Mouse (Mus musculus) stomach, postnatal 0 days (tissue): ENCODE data around the gene Zfp672. TPM values are rescaled to one million over a fixed set of nuclear protein-coding genes. Genes with fewer than 3 reads are reported as not detected.

Experiments
- ATAC-seq: fragments of 200-750 bp; cut with Nextera tagmentation; 2 replicates; pipeline ENCODE4 v1.8.0; 2017; ENCODE audit not compliant: low FRiP score, low TSS enrichment
- DNase-seq: peaks from one replicate; pipeline ENCODE4 v3.0.0-alpha.2; 2016; ENCODE audit warnings: low spot score
- H3K27ac ChIP-seq: fragments of 300-500 bp; sonication (generic); replicated peaks from 2 replicates; pipeline ENCODE4 v1.5.1; 2014; ENCODE audit warnings: mild to moderate bottlenecking, control low read depth
- H3K27me3 ChIP-seq: fragments of 300-500 bp; sonication (generic); 2 replicates; pipeline ENCODE4 v1.6.1; 2014; ENCODE audit warnings: low read length; ENCODE audit not compliant: control insufficient read depth, insufficient read depth
- H3K36me3 ChIP-seq: fragments of 300-500 bp; sonication (generic); 2 replicates; pipeline ENCODE4 v1.6.1; 2014; ENCODE audit warnings: low read length, mixed read lengths; ENCODE audit not compliant: control insufficient read depth, insufficient read depth
- H3K4me1 ChIP-seq: fragments of 300-500 bp; sonication (generic); replicated peaks from 2 replicates; pipeline ENCODE4 v1.6.1; 2014; ENCODE audit warnings: antibody characterized with exemption; ENCODE audit not compliant: control insufficient read depth, insufficient read depth
- H3K4me2 ChIP-seq: fragments of 300-500 bp; sonication (generic); replicated peaks from 2 replicates; pipeline ENCODE4 v1.6.1; 2014; ENCODE audit warnings: low read depth, mild to moderate bottlenecking, control low read depth, moderate library complexity
- H3K4me3 ChIP-seq: fragments of 300-500 bp; sonication (generic); 2 replicates; pipeline ENCODE4 v1.5.1; 2014; ENCODE audit warnings: low read depth, low read length, control low read depth
- H3K9ac ChIP-seq: fragments of 300-500 bp; sonication (generic); 2 replicates; pipeline ENCODE4 v1.6.1; 2014; ENCODE audit warnings: mild to moderate bottlenecking, low read length, control low read depth, mixed read lengths
- H3K9me3 ChIP-seq: fragments of 300-500 bp; sonication (generic); 2 replicates; pipeline ENCODE4 v1.6.1; 2016; ENCODE audit warnings: low read length; ENCODE audit not compliant: control insufficient read depth
- CTCF ChIP-seq: IDR thresholded peaks from 2 replicates; pipeline ENCODE4 v1.5.1; 2016; ENCODE audit warnings: antibody characterized with exemption, low read depth, mild to moderate bottlenecking, moderate library complexity
- EP300 ChIP-seq: optimal IDR thresholded peaks from 2 replicates; pipeline ENCODE3; 2016; ENCODE audit warnings: antibody characterized with exemption
- WGBS: fragments of 180-500 bp; shearing (Covaris S2); extraction: QIAGEN DNeasy Blood & Tissue Kit; methylation state at CpG from one replicate; pipeline ENCODE4 v1.1.7; 2014; 5-methylcytosine and 5-hydroxymethylcytosine counted together
- polyA plus RNA-seq: library from polyadenylated mRNA; unstranded; fragments of >200 nt; fragmentation: Nextera tagmentation; extraction: Ambion mirVana; gene quantifications from 2 replicates; pipeline ENCODE4 v1.2.1, GENCODE M21; 2015

Zfp672 gene
- polyA plus RNA-seq, 1 experiment from 2014 or later = 78.4 TPM

- 80% methylated on average over 6 of the region's 6 CpGs for WGBS
These were observed 1.4 kb upstream of the Zfp672 start for GRCm38 (mm10) chr11:58331546-58331945.

GRCm38 (mm10) chr11:58331149-58331495 is 983 bp upstream of the Zfp672 start:
- ATAC-seq (no peak), DNase-seq (no peak)
- Histone ChIP-seq H3K9ac (peak overlapping the region; percentile 76), H3K36me3 (no peaks in the 10 kb centered on the region; the same call in 1 of the 2 replicates), H3K27me3 (no peaks in the 10 kb centered on the region), H3K4me3 (peak overlapping the region; percentile 79), H3K9me3 (no peaks in the 10 kb centered on the region), H3K27ac (peak overlapping the region; percentile 79), H3K4me2 (peak overlapping the region; percentile 78), H3K4me1 (peaks cover 11% of the 10 kb centered on the region)
- 8% methylated on average over 10 of the region's 10 CpGs for whole genome bisulfite sequencing
- no peak for TF ChIP-seq EP300

More at GRCm38 (mm10) chr11:58331546-58331945, 1.4 kb upstream of the Zfp672 start:
- H3K4me1 ChIP-seq = peaks cover 11% of the 10 kb centered on the region
- no peaks in the 10 kb centered on the region for H3K27me3 ChIP-seq
- no peaks in the 10 kb centered on the region for H3K9me3 ChIP-seq
- H3K4me2 ChIP-seq = peak overlapping the region; percentile 78
- H3K9ac ChIP-seq = peak overlapping the region; percentile 76
- peak overlapping the region; percentile 79 for H3K4me3 ChIP-seq
- H3K36me3 ChIP-seq = peaks cover 3% of the 10 kb centered on the region; the same call in 1 of the 2 replicates
- DNase-seq (no peak), ATAC-seq (no peak)
- H3K27ac ChIP-seq = peak overlapping the region; percentile 79; the same call in 1 of the 2 replicates
- no peak for TF ChIP-seq CTCF
- no peak for TF ChIP-seq EP300

- Histone ChIP-seq H3K27ac (peak overlapping the region; percentile 88), H3K27me3 (no peaks in the 10 kb centered on the region), H3K4me2 (peak overlapping the region; percentile 78), H3K9ac (peak overlapping the region; percentile 88), H3K36me3 (no peaks in the 10 kb centered on the region; the same call in 1 of the 2 replicates), H3K4me1 (peaks cover 11% of the 10 kb centered on the region), H3K4me3 (peak overlapping the region; percentile 79), H3K9me3 (no peaks in the 10 kb centered on the region)
- no peak for DNase-seq
- peak; percentile 38 for ATAC-seq
- WGBS = under 1% methylated on average over 21 of the region's 21 CpGs
- TF ChIP-seq EP300 (no peak), CTCF (0 out of 2 replicates have a peak, but pooled peaks have one; percentile 30)
These were observed 248 bp downstream of the Zfp672 start for GRCm38 (mm10) chr11:58329906-58330275.

DNA sequence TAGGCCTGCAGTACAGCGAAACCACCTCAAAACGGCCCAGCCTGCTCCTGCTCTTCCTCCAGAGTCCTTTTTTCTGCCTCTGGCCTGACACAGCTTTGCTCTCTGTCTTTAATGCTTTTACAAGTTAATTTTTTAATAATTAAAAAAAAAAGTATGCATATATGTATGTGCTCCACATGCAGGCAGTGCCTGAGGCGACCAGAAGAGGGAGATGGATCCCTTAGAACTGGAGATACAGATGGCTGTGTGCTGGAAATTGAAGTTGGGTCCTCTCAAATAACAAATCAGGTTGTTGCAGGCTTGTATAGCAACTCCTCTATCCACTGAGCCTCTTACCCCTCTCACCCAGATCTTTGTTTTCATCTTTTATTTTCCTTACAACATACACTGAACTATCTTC is 3.4 kb downstream of the Zfp672 start:
- H3K27ac ChIP-seq = no peak overlapping the region

GRCm38 (mm10) chr11:58324614-58325229 is 5.4 kb downstream of the Zfp672 start:
- Histone ChIP-seq H3K9me3 (no peaks in the 10 kb centered on the region), H3K9ac (no peak overlapping the region), H3K27me3 (no peaks in the 10 kb centered on the region), H3K4me1 (peaks cover 6% of the 10 kb centered on the region; the same call in 1 of the 2 replicates), H3K4me2 (no peak overlapping the region), H3K36me3 (no peaks in the 10 kb centered on the region; the same call in 1 of the 2 replicates), H3K4me3 (no peak overlapping the region), H3K27ac (no peak overlapping the region)
- ATAC-seq (no peak), DNase-seq (no peak)
- TF ChIP-seq EP300 (no peak), CTCF (no peak)
- 76% methylated on average over 3 of the region's 3 CpGs for WGBS

More for the DNA sequence above, 3.4 kb downstream of the Zfp672 start:
- ATAC-seq (no peak), DNase-seq (no peak)
- Histone ChIP-seq H3K4me1 (peaks cover 11% of the 10 kb centered on the region), H3K9ac (no peak overlapping the region), H3K4me2 (no peak overlapping the region), H3K36me3 (no peaks in the 10 kb centered on the region; the same call in 1 of the 2 replicates), H3K4me3 (no peak overlapping the region), H3K27me3 (no peaks in the 10 kb centered on the region), H3K9me3 (no peaks in the 10 kb centered on the region)
- TF ChIP-seq EP300 (no peak), CTCF (peak; percentile 48)
- 95% methylated on average over 3 of the region's 3 CpGs for WGBS

GRCm38 (mm10) chr11:58323570-58324340 is 6.4 kb downstream of the Zfp672 start:
- H3K27me3 ChIP-seq = no peaks in the 10 kb centered on the region
- peak overlapping the region; percentile 86 for H3K9ac ChIP-seq
- WGBS = 5% methylated on average over 24 of the region's 24 CpGs
- no peaks in the 10 kb centered on the region; the same call in 1 of the 2 replicates for H3K36me3 ChIP-seq
- peak overlapping the region; percentile 98 for H3K27ac ChIP-seq
- H3K9me3 ChIP-seq = no peaks in the 10 kb centered on the region
- peak; percentile 15 for ATAC-seq
- peak overlapping the region; percentile 81 for H3K4me3 ChIP-seq
- no peaks in the 10 kb centered on the region for H3K4me1 ChIP-seq
- TF ChIP-seq EP300 (no peak), CTCF (0 out of 2 replicates have a peak, but pooled peaks have one; percentile 13)
- peak overlapping the region; percentile 82 for H3K4me2 ChIP-seq
- DNase-seq = no peak
